Mouse (Mus musculus) forebrain, embryonic 11.5 days (tissue): ENCODE data around the gene Krtap29-1. TPM values are rescaled to one million over a fixed set of nuclear protein-coding genes. Genes with fewer than 3 reads are reported as not detected.

Experiments used
- ATAC-seq: fragments of 200-750 bp; cut with Nextera tagmentation; replicated peaks from 2 replicates; pipeline ENCODE4 v1.8.0; 2017; ENCODE audit warnings: moderate TSS enrichment; ENCODE audit not compliant: low FRiP score
- DNase-seq: peaks from one replicate; pipeline ENCODE4 v3.0.0-alpha.2; 2017; ENCODE audit warnings: low spot score
- H3K27ac ChIP-seq: fragments of 300-500 bp; sonication (generic); 2 replicates; pipeline ENCODE4 v1.5.1; 2014; ENCODE audit warnings: low read depth, low read length
- H3K27me3 ChIP-seq: fragments of 300-500 bp; sonication (generic); 2 replicates; pipeline ENCODE4 v1.6.1; 2014; ENCODE audit warnings: mild to moderate bottlenecking, low read length, mixed read lengths; ENCODE audit not compliant: control insufficient read depth, insufficient read depth
- H3K36me3 ChIP-seq: fragments of 300-500 bp; sonication (generic); 2 replicates; pipeline ENCODE4 v1.6.1; 2014; ENCODE audit warnings: mild to moderate bottlenecking, low read length, moderate library complexity, mixed read lengths; ENCODE audit not compliant: control insufficient read depth, insufficient read depth
- H3K4me1 ChIP-seq: fragments of 300-500 bp; sonication (generic); replicated peaks from 2 replicates; pipeline ENCODE4 v1.6.1; 2014; ENCODE audit warnings: low read length, mixed read lengths; ENCODE audit not compliant: control insufficient read depth, insufficient read depth
- H3K4me2 ChIP-seq: fragments of 300-500 bp; sonication (generic); 2 replicates; pipeline ENCODE4 v1.6.1; 2014; ENCODE audit warnings: low read depth, mild to moderate bottlenecking, low read length, moderate library complexity, mixed read lengths; ENCODE audit not compliant: severe bottlenecking
- H3K4me3 ChIP-seq: fragments of 300-500 bp; sonication (generic); 2 replicates; pipeline ENCODE4 v1.5.1; 2014; ENCODE audit warnings: low read depth, low read length
- H3K9ac ChIP-seq: fragments of 300-500 bp; sonication (generic); 2 replicates; pipeline ENCODE4 v1.6.1; 2014; ENCODE audit warnings: low read length
- H3K9me3 ChIP-seq: fragments of 300-500 bp; sonication (generic); 2 replicates; pipeline ENCODE4 v1.6.1; 2016; ENCODE audit warnings: low read length, mixed read lengths; ENCODE audit not compliant: control insufficient read depth
- WGBS: fragments of 180-500 bp; shearing (Covaris S2); extraction: QIAGEN DNeasy Blood & Tissue Kit; methylation state at CpG from one replicate; pipeline ENCODE4 v1.1.7; 2014; 5-methylcytosine and 5-hydroxymethylcytosine counted together
- polyA plus RNA-seq: library from polyadenylated mRNA; unstranded; fragments of >200 nt; fragmentation: Nextera tagmentation; extraction: Ambion mirVana; gene quantifications from 2 replicates; pipeline ENCODE4 v1.2.1, GENCODE M21; 2014

Krtap29-1 gene
- polyA plus RNA-seq, 1 experiment from 2014 or later: not detected

- DNase-seq (no peak), ATAC-seq (no peak)
- Histone ChIP-seq H3K27me3 (no peaks in the 10 kb centered on the region), H3K4me3 (no peak overlapping the region), H3K4me1 (no peaks in the 10 kb centered on the region), H3K36me3 (no peaks in the 10 kb centered on the region), H3K9me3 (no peaks in the 10 kb centered on the region), H3K9ac (no peak overlapping the region), H3K4me2 (no peak overlapping the region), H3K27ac (no peak overlapping the region)
- 87% methylated on average over 20 of the region's 20 CpGs for WGBS
Measured at GRCm38 (mm10) chr11:99985291-99986092, 6.6 kb upstream of the Krtap29-1 start.

DNA sequence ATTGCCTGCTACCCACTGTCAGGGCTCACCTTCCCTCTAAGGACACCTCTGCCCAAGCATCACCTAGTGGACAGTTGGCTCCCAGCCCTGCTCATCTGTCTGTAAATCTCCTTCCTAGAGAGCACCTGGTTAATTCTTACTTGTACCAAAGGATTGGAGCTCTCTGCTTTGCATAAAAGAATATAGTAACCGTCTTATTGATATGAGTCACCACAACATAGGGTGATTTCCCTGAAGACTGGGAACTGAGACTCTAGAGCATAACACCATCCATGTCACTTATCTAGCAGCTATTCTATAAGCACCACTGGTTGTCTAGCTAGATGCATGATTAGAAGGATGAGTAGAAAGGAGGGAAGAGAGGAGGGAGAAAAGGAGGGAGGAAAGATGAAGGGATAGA, 4.6 kb upstream of the Krtap29-1 start:
- H3K4me3 ChIP-seq: no peak overlapping the region
- no peak for ATAC-seq

DNA sequence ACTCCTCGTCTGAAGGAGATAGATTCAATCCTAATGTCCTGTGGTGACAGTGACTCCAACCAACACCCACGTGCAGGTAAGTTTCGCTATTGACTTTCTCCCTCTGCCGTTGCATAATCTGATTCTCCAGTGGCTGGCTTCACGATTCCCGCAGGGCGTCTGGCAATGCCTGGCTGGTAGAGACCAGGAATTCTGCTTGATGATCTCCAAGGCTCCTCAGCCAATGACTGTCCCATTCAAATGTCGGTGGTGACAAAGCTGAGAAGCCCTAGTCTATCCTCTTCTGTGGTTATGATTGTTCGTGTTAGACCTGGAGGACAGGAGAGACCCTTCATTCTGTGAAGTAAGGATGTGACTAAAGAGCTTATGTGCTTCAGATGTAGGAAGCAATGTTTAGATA, 3.9 kb upstream of the Krtap29-1 start:
- H3K9me3 ChIP-seq: no peaks in the 10 kb centered on the region
- H3K36me3 ChIP-seq: no peaks in the 10 kb centered on the region
- no peaks in the 10 kb centered on the region for H3K27me3 ChIP-seq
- ATAC-seq: no peak
- H3K4me1 ChIP-seq: no peaks in the 10 kb centered on the region
- 89% methylated on average over 9 of the region's 9 CpGs for WGBS
- no peak overlapping the region for H3K4me3 ChIP-seq
- no peak overlapping the region for H3K27ac ChIP-seq
- H3K4me2 ChIP-seq: no peak overlapping the region
- DNase-seq: no peak
- no peak overlapping the region for H3K9ac ChIP-seq

More for the DNA sequence above, 4.6 kb upstream of the Krtap29-1 start:
- Histone ChIP-seq H3K36me3 (no peaks in the 10 kb centered on the region), H3K9ac (no peak overlapping the region), H3K9me3 (no peaks in the 10 kb centered on the region), H3K4me2 (no peak overlapping the region), H3K27me3 (no peaks in the 10 kb centered on the region), H3K27ac (no peak overlapping the region), H3K4me1 (no peaks in the 10 kb centered on the region)
- 84% methylated on average over 1 of the region's 1 CpGs for WGBS
- no peak for DNase-seq

GRCm38 (mm10) chr11:99965961-99966360, 12.9 kb downstream of the Krtap29-1 start:
- 85% methylated on average over 2 of the region's 2 CpGs for whole genome bisulfite sequencing
- Histone ChIP-seq H3K27me3 (no peaks in the 10 kb centered on the region), H3K4me1 (no peaks in the 10 kb centered on the region), H3K27ac (no peak overlapping the region), H3K4me3 (no peak overlapping the region), H3K9me3 (no peaks in the 10 kb centered on the region), H3K9ac (no peak overlapping the region), H3K36me3 (no peaks in the 10 kb centered on the region), H3K4me2 (no peak overlapping the region)
- DNase-seq (no peak), ATAC-seq (no peak)

DNA sequence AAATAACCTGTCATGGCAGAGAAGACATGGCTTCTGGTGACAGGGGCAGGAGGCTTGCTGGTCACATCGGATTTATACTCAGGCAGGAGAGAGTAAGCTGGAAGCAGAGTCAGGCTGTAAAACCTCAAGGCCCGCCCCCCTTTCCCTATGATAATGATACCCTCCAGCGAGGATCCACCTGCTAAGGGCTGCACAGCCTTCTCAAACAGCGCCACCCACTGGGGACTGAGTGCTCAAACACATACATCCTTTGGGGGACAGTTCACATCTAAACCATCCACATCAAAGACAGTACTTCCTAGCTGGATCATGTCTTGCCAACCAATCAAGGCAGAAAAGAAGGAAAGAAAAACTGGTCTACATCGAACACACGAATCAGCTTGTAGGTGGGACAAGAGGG, 14.6 kb downstream of the Krtap29-1 start:
- H3K9ac ChIP-seq: no peak overlapping the region
- no peaks in the 10 kb centered on the region for H3K4me1 ChIP-seq
- H3K36me3 ChIP-seq: no peaks in the 10 kb centered on the region
- DNase-seq (no peak), ATAC-seq (no peak)
- H3K4me3 ChIP-seq: no peak overlapping the region
- no peak overlapping the region for H3K27ac ChIP-seq
- H3K4me2 ChIP-seq: no peak overlapping the region
- H3K9me3 ChIP-seq: no peaks in the 10 kb centered on the region
- 50% methylated on average over 6 of the region's 6 CpGs for WGBS
- H3K27me3 ChIP-seq: no peaks in the 10 kb centered on the region

DNA sequence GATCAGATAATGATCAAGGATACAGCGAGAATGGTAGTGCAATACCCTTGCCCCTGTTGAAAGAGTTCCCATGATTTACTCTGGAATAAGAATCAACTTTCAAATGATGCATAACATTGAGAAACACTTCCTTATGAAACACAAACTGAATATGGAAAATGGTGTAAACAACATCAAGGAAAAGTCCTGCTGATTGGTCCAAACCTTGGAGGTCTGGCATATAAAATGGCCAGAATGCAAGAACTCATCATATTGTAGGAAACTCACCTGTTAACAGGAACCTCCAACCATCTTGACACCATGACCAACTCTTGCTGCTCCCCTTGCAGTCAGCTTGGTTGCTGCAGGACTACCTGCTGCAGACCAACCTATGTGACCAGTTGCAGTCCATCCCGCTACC, 30.7 kb downstream of the Krtap29-1 start, which contains the start of gene Krtap9-5:
Krtap9-5 (plus strand) TSS at position 301 of the 400 bp plus-strand sequence.
- DNase-seq: no peak
- Histone ChIP-seq H3K27ac (no peak within 1 kb of the TSS), H3K4me2 (no peak within 1 kb of the TSS)

GRCm38 (mm10) chr11:99937751-99938264, 41.0 kb downstream of the Krtap29-1 start:
- no peak for ATAC-seq
- no peak overlapping the region for H3K9ac ChIP-seq
- H3K4me2 ChIP-seq: no peak overlapping the region
- 96% methylated on average over 9 of the region's 9 CpGs for WGBS
- H3K27me3 ChIP-seq: no peaks in the 10 kb centered on the region
- H3K4me3 ChIP-seq: no peak overlapping the region
- no peaks in the 10 kb centered on the region for H3K4me1 ChIP-seq
- H3K9me3 ChIP-seq: no peaks in the 10 kb centered on the region
- H3K36me3 ChIP-seq: no peaks in the 10 kb centered on the region
- H3K27ac ChIP-seq: no peak overlapping the region
- no peak for DNase-seq

More for the DNA sequence above, 30.7 kb downstream of the Krtap29-1 start, which contains the start of gene Krtap9-5:
- Histone ChIP-seq H3K27me3 (no peaks in the 10 kb centered on the region), H3K4me1 (no peaks in the 10 kb centered on the region), H3K4me3 (no peak within 1 kb of the TSS), H3K9me3 (no peaks in the 10 kb centered on the region), H3K36me3 (no peaks in the 10 kb centered on the region), H3K9ac (no peak within 1 kb of the TSS)
- WGBS: 89% methylated on average over 2 of the region's 2 CpGs
- ATAC-seq: no peak

- DNase-seq: no peak
- Histone ChIP-seq H3K9ac (no peak within 1 kb of the TSS), H3K36me3 (no peaks in the 10 kb centered on the region), H3K4me3 (no peak within 1 kb of the TSS), H3K27ac (no peak within 1 kb of the TSS), H3K4me2 (no peak within 1 kb of the TSS), H3K4me1 (no peaks in the 10 kb centered on the region), H3K27me3 (no peaks in the 10 kb centered on the region), H3K9me3 (no peaks in the 10 kb centered on the region)
- ATAC-seq: no peak
- 88% methylated on average over 1 of the region's 1 CpGs for WGBS
Measured at GRCm38 (mm10) chr11:99935991-99936390, 42.9 kb downstream of the Krtap29-1 start, which contains the start of gene Krtap31-2. Krtap31-2 (plus strand) TSS chr11:99936291.
